12 mouse cellular contexts compared by ENCODE assay signal in genomic region chr7:80611646-80612045, GRCm38 (mm10).
DNase-seq lines count a peak whose midpoint lies in the region; ATAC-seq lines count a peak whose summit lies in the region.
"Had no signal": no experiment of that assay in that cellular context is flagged by ENCODE, and none has a peak within 500 bp of the region (broad histone marks: within the 10 kb centered on the region; RNA-seq: fewer than 3 reads in every experiment).

No protein-coding gene starts in this region.

- no peak overlapping the region for H3K4me2 ChIP-seq in forebrain, embryonic 13.5 days
- no peak overlapping the region for H3K4me2 ChIP-seq in kidney, embryonic 15.5 days
- H3K4me2 ChIP-seq in intestine, embryonic 16.5 days (ENCODE audit: low read depth, low read length): no peak overlapping the region
- H3K4me2 ChIP-seq: embryonic facial prominence, embryonic 15.5 days; midbrain, embryonic 12.5 days had no signal

- no peaks in the 10 kb centered on the region for H3K9me3 ChIP-seq in forebrain, embryonic 10.5 days
- no peaks in the 10 kb centered on the region for H3K9me3 ChIP-seq in forebrain, embryonic 13.5 days (replicated peaks)
- no peaks in the 10 kb centered on the region for H3K9me3 ChIP-seq in kidney, embryonic 15.5 days (replicated peaks)
- no peaks in the 10 kb centered on the region for H3K9me3 ChIP-seq in intestine, embryonic 16.5 days (ENCODE audit: control insufficient read depth, low read length)
- H3K9me3 ChIP-seq: embryonic facial prominence, embryonic 15.5 days; midbrain, embryonic 12.5 days had no signal

- 82% methylated on average over 7 of the region's 7 CpGs for WGBS in forebrain, embryonic 10.5 days
- 83% methylated on average over 7 of the region's 7 CpGs for WGBS in forebrain, embryonic 13.5 days
- 50% methylated on average over 7 of the region's 7 CpGs for WGBS in kidney, embryonic 15.5 days
- WGBS in intestine, embryonic 16.5 days: 72% methylated on average over 7 of the region's 7 CpGs

- H3K4me1 ChIP-seq in forebrain, embryonic 10.5 days: peaks cover 42% of the 10 kb centered on the region
- no peaks in the 10 kb centered on the region for H3K4me1 ChIP-seq in forebrain, embryonic 13.5 days
- peaks cover 28% of the 10 kb centered on the region for H3K4me1 ChIP-seq in kidney, embryonic 15.5 days
- peaks cover 8% of the 10 kb centered on the region for H3K4me1 ChIP-seq in intestine, embryonic 16.5 days (ENCODE audit: control insufficient read depth, insufficient read depth, low read length)
- H3K4me1 ChIP-seq: embryonic facial prominence, embryonic 15.5 days had no signal

- no peak overlapping the region for H3K9ac ChIP-seq in forebrain, embryonic 13.5 days
- 0 out of 2 replicates have a peak overlapping the region, but pooled peaks have one; percentile 25 for H3K9ac ChIP-seq in kidney, embryonic 15.5 days
- H3K9ac ChIP-seq in intestine, embryonic 16.5 days (ENCODE audit: low read depth, low read length): 0 out of 2 replicates have a peak overlapping the region, but pooled peaks have one; percentile 37
- H3K9ac ChIP-seq: embryonic facial prominence, embryonic 15.5 days; liver, postnatal 0 days; midbrain, embryonic 12.5 days had no signal

- H3K36me3 ChIP-seq in forebrain, embryonic 10.5 days (replicated peaks): peaks cover 8% of the 10 kb centered on the region
- H3K36me3 ChIP-seq in forebrain, embryonic 13.5 days (ENCODE audit: poor library complexity, severe bottlenecking): peaks cover 5% of the 10 kb centered on the region
- peaks cover 31% of the 10 kb centered on the region for H3K36me3 ChIP-seq in kidney, embryonic 15.5 days
- H3K36me3 ChIP-seq in intestine, embryonic 16.5 days (ENCODE audit: control insufficient read depth, insufficient read depth, low read length): 0 out of 2 replicates have a peak, but pooled peaks cover 3% of the 10 kb centered on the region

- no peak for ATAC-seq in forebrain, embryonic 13.5 days
- no peak; the same call in 1 of the 2 replicates for ATAC-seq in kidney, embryonic 15.5 days (replicated peaks; ENCODE audit: low FRiP score)
- ATAC-seq in intestine, embryonic 16.5 days: no peak
- ATAC-seq: inflammation-experienced regulatory T-cells, adult 6 months; liver, postnatal 0 days had no signal

- no peak for DNase-seq in forebrain, embryonic 10.5 days (ENCODE audit: extremely low spot score, low spot score)
- no peak for DNase-seq in kidney, adult 9 months
- peak; percentile 57 for DNase-seq in cerebellum, adult 9-10 months
- DNase-seq in urinary bladder, postnatal 25 days (ENCODE audit: low spot score): no peak
- DNase-seq in urinary bladder, postnatal 14 days (ENCODE audit: low spot score): no peak
- DNase-seq: liver, postnatal 0 days had no signal

- peak overlapping the region; percentile 67 for H3K27ac ChIP-seq in forebrain, embryonic 10.5 days
- no peak overlapping the region for H3K27ac ChIP-seq in forebrain, embryonic 13.5 days
- peak overlapping the region; percentile 73 for H3K27ac ChIP-seq in kidney, embryonic 15.5 days
- 0 out of 2 replicates have a peak overlapping the region, but pooled peaks have one; percentile 20 for H3K27ac ChIP-seq in intestine, embryonic 16.5 days (ENCODE audit: low read length)
- H3K27ac ChIP-seq: embryonic facial prominence, embryonic 15.5 days; midbrain, embryonic 12.5 days had no signal

- H3K4me3 ChIP-seq in forebrain, embryonic 10.5 days: no peak overlapping the region
- H3K4me3 ChIP-seq in forebrain, embryonic 13.5 days: no peak overlapping the region
- no peak overlapping the region for H3K4me3 ChIP-seq in kidney, embryonic 15.5 days (replicated peaks)
- no peak overlapping the region for H3K4me3 ChIP-seq in intestine, embryonic 16.5 days (ENCODE audit: low read length)
- H3K4me3 ChIP-seq: embryonic facial prominence, embryonic 15.5 days; midbrain, embryonic 12.5 days had no signal

- H3K27me3 ChIP-seq in forebrain, embryonic 10.5 days (ENCODE audit: poor library complexity, severe bottlenecking): no peaks in the 10 kb centered on the region
- H3K27me3 ChIP-seq in forebrain, embryonic 13.5 days: no peaks in the 10 kb centered on the region
- H3K27me3 ChIP-seq in kidney, embryonic 15.5 days: no peaks in the 10 kb centered on the region
- H3K27me3 ChIP-seq in intestine, embryonic 16.5 days (replicated peaks; ENCODE audit: control insufficient read depth, insufficient read depth, low read length): no peaks in the 10 kb centered on the region
- H3K27me3 ChIP-seq: embryonic facial prominence, embryonic 15.5 days; midbrain, embryonic 12.5 days had no signal
